Mouse (Mus musculus) MEL (cell line): ENCODE data around the gene Ppdpf.

Experiments used
- CTCF ChIP-seq, 3 experiments: IDR thresholded peaks in 2 of 3; conservative IDR thresholded peaks in 1 of 3; 2 replicates each; pipeline ENCODE4 v1.5.1; 2011 to 2012; ENCODE audit warnings: low read length in 3 of 3, low read depth in 2 of 3, mild to moderate bottlenecking in 2 of 3, improper control_type of control experiment in 1 of 3, inconsistent platforms in 1 of 3, mixed read lengths in 1 of 3, moderate library complexity in 1 of 3; ENCODE audit not compliant: control insufficient read depth in 1 of 3, insufficient read depth in 1 of 3, poor library complexity in 1 of 3, severe bottlenecking in 1 of 3
- EP300 ChIP-seq, 2 experiments: IDR thresholded peaks; 2 replicates each; pipeline ENCODE4 v1.6.1; 2011; ENCODE audit warnings: improper control_type of control experiment in 2 of 2, low read length in 2 of 2, low read depth in 1 of 2, mild to moderate bottlenecking in 1 of 2
- GATA1 ChIP-seq: IDR thresholded peaks from 2 replicates; pipeline ENCODE4 v1.6.1; 2011; ENCODE audit warnings: low read depth, low read length, improper control_type of control experiment
- HCFC1 ChIP-seq: IDR thresholded peaks from 2 replicates; pipeline ENCODE4 v1.6.1; 2012; ENCODE audit warnings: low read depth, mild to moderate bottlenecking, inconsistent platforms, low read length, improper control_type of control experiment, moderate library complexity
- RAD21 ChIP-seq: IDR thresholded peaks from 2 replicates; pipeline ENCODE4 v1.6.1; 2011; ENCODE audit warnings: mild to moderate bottlenecking, low read depth, low read length, improper control_type of control experiment
- SMC3 ChIP-seq: IDR thresholded peaks from 2 replicates; pipeline ENCODE4 v1.6.1; 2011; ENCODE audit warnings: low read depth, low read length, improper control_type of control experiment
- ZC3H11A ChIP-seq: IDR thresholded peaks from 2 replicates; pipeline ENCODE4 v1.6.1; 2012; ENCODE audit warnings: low read depth, mild to moderate bottlenecking, inconsistent platforms, low read length, improper control_type of control experiment

GRCm38 (mm10) chr2:181227122-181227521 lies 40.1 kb downstream of the Ppdpf start:
- TF ChIP-seq HCFC1 (no peak), RAD21 (no peak), GATA1 (no peak), SMC3 (no peak), EP300 (IDR thresholded peaks at IDR 0.05; ENCODE audit: low read depth in 1 of 2, low read length in 2 of 2) (no peak), ZC3H11A (no peak), CTCF (IDR thresholded peaks at IDR 0.05 in 2 of 3, conservative IDR thresholded peaks at IDR 0.05 in 1 of 3; ENCODE audit: control insufficient read depth in 1 of 3, insufficient read depth in 1 of 3, low read depth in 2 of 3, low read length in 3 of 3, poor library complexity in 1 of 3, severe bottlenecking in 1 of 3) (no peak)
